Mouse (Mus musculus) heart, postnatal 36 days (tissue): ENCODE measurements around the gene Polr1d. TPM values are rescaled to one million over a fixed set of nuclear protein-coding genes. Genes with fewer than 3 reads are reported as not detected.

Experiments
- DNase-seq, 2 experiments: peaks; one replicate each; pipeline ENCODE4 v3.0.0; 2021 to 2022
- intact Hi-C: fragments of 180-260 bp; cut with DNase I; formaldehyde crosslinking; loops from one replicate; pipeline ENCODE4 v1.15.1; 2025
- total RNA-seq, 2 experiments: library from RNA; stranded (reverse); gene quantifications; 2 replicates each; pipeline ENCODE4 v1.2.3; 2021

The Polr1d gene
- total RNA-seq, result 10 to 100 TPM; 69.4 to 72.8 TPM

DNA sequence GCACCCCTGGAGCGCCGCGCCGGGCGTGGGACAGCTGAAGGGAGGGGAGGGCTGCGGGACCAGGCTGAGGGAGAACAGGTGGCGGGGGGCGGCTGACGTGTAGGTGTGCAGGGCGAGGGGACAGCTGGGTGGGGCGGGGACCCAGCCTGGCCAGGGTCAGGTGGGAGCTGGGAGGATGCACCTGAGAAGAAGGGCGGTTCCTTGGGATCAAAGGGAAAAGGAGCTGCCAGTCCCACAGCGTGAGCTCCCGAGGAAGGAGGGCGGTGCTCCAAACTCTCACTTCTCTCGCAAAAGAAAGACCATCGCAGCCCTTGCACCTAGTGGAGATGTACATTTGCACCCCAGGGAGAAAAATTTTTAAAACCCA lies at the start of gene Polr1d:
Gene Polr1d, plus strand, starts transcription at position 252 of the 367 bp plus-strand sequence.
- DNase-seq, result no peak
- intact Hi-C loops, result loop anchor here (2.0 to 10.0 kb wide), 3 partner anchors 40 to 232 kb away; partner anchors contain the start of genes Gtf3a and Rasl11a

GRCm38 (mm10) chr5:147031281-147031680 lies 45.6 kb upstream of the Polr1d start:
- DNase-seq, result no peak
- intact Hi-C loops, result no loop called here

DNA sequence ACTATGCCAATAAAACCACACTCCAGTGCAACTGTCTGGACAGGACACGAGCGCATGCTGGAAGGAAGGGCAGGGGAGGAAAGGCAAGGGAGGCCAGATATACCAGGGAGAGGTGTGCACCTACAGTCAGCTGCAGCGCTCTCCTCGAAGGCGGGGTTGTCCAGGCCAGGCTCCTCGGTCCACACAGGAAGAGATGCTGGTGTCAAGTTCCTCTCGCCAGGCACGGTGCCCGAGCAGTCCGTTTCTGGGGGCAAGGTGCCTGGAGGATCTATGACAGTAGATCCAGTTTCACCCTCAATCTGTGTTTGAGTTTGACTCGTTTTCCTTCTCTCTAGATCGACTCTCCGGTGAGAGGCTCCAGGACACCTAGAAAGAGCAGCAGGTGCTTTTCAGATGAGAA lies 43.7 kb upstream of the Polr1d start:
- intact Hi-C loops, result no loop called here
- DNase-seq, result no peak

DNA sequence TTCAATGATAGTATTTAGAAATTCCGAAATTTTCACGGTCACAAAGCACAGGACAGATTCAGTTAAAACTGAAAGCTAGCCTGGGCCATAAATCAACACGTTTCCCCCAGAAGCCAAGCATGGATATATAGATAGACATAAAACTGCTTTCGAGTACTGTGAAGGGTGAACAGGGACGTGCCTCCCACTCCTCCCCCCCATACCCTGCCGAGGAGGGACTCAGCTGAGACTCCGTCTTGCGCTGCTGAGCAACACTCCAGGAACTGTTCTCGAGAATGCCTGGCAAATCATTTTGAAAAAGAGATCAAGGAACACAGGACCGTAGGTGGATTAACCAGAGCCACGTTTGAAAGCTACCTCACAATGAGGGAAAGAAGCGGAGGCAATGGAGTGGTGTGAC lies 42.6 kb upstream of the Polr1d start:
- DNase-seq, result no peak
- intact Hi-C loops, result no loop called here

DNA sequence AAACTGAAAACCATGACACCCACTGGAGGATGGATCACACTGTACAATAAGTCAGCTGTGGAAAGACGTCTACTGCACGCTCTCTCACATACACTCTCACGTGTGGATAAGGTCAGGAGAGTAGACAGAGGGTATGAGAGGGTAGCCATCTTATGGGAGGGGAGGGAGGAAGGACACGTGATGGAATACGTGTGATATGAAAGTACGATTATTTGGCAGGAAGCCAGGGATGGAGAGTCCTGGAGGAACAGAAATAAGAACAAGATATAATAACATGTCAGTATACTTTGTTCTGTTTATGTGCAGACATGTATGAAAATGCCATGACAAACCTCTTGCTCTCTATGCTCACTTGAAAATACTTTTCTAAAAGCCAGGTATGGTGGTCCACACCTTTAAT lies 41.5 kb upstream of the Polr1d start:
- intact Hi-C loops, result no loop called here
- DNase-seq, result no peak

DNA sequence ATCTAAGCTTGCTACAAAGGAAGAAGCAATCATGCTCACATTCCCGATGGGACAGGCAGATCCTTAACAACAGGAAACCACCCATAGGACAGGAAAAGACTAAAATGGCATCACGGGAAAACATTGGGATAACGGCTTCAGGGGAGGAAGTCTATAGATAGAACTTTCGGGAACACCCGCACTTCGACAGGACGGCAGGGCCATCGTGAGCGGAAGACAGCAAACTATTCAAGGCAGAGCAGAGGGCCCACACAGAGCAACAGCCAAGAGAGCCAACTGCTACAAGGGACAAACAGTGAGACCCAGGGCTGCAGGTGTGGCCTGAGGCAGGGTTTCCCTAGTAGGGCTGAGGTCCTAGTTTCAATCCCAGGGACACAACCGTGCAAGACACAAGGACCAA lies 40.8 kb upstream of the Polr1d start:
- DNase-seq, result peak; percentile 38 to 46

DNA sequence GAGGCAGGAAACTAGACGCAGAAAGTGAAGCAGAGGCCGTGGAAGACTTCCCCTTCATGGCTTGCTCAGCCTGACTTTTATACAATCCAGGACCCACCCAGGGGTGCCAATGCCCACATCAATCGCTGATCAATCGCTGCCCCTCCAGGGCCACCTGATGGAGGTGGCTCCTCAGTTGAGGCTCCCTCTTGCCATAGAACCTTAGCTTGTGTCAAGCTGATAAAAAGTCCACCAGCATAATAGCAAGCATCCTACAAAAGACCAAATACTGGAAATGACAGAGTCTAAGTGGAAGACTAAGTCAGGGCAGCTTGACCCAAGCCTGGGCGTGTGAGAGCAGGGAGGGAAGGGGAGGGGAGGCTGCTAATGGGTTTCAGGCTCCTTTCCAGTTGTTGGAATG lies 40.2 kb upstream of the Polr1d start:
- no peak for DNase-seq
- intact Hi-C loops, result loop anchor here (2.0 kb wide), 1 partner anchor 40 kb away; the partner anchor contains the start of genes Lnx2 and Polr1d

More for the DNA sequence above, 40.8 kb upstream of the Polr1d start:
- intact Hi-C loops, result loop anchor here (2.0 kb wide), 1 partner anchor 41 kb away; the partner anchor contains the start of genes Lnx2 and Polr1d

- no peak for DNase-seq
- intact Hi-C loops, result loop anchor here (2.0 kb wide), 1 partner anchor 39 kb away; the partner anchor contains the start of genes Lnx2 and Polr1d
These were observed 39.2 kb upstream of the Polr1d start for GRCm38 (mm10) chr5:147037601-147038000.

GRCm38 (mm10) chr5:147039394-147039793 lies 37.5 kb upstream of the Polr1d start:
- intact Hi-C loops, result no loop called here
- no peak for DNase-seq

DNA sequence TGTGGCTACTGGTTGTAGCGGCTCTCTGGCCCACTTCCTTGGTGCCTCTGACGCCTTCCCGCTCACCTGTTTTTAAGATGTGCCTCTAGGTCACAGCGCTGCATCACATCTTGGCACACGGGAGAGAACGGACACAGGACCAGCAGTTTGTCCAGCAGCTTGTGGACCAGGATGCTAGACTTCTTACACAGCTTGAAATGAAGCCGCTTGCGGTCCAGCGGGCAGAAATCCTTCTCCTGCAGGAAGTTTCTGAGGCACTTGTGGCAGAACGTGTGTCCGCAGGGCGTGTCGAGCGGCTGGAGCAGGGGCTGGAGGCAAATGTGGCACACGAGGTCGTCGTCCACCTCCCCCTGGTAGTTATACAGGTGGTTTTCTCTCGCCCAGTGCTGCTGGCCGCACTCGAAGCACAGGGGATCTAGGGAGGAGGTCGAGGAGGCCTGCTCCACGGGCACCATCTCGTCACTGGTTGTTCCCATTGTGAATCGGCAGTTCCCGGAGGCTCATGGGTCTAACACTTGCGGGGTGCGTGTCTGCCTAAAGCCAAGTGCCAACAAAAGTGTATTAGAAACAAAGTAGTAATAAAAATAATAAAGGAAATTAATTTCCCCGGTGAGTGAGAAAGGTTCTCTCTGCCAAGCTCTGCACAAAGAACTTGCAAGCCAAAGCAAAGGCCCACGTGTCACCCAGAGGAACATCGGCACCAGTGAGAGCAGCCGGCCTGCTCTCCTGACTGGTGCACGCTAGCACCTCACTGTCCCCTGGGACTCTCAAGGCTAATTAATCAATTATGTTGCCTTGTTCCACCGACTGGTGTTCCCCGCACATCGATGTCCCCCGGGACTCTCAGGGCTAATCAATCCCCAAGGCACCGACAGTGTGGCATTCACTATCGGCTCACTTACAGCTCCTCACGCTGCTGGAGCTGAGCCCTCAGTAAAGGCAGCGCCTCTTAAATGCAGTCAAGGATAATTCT lies 34.6 kb upstream of the Polr1d start:
- DNase-seq, result no peak
- intact Hi-C loops, result no loop called here

DNA sequence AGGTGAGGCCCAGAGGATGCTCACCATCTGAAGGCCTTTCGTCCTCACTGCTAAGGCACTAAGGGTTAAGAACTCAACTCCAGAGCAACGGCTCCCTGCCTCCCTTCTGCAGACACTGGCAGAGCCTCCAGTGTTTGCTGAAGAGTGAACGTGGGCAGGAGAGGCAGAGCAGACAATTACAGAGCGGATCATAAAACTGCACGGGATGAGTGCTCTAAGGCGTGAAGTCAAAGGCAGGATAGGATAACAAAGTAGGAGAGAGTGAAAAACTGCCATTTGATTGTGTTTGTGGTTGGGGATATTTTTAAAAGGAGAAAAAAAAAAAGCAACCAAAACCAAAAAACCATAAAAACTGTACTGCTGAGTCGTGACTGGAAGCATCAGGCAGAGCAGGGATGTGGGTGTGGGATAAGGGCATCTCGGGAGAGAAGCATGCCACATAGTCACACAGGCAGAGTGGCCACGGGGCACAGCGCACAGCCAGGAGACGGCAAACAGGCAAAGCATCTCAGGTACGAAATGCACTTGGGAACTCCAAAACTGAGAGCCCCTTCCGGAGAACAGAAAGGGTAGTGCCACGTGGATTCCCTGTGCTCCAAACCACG lies 33.5 kb upstream of the Polr1d start:
- DNase-seq, result no peak
- intact Hi-C loops, result no loop called here

DNA sequence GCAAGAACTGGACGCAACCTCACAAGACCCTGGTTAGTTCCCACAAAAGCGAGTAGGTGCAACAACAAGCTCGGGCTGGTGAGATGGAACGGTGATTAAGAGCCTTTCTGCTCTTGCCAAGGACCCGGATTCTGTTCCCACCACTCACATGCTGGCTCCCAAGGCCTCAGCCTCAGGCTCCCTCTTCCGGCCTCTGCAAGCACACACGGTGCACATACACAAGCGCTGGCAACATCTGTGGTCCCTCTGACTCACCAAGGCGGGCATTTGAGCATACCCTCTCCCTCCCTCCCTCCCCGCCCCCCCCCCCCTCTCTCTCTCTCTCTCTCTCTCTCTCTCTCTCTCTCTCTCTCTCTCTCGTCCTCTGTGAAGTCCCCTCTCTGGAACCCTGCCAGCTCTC lies 31.5 kb upstream of the Polr1d start:
- DNase-seq, result no peak
- intact Hi-C loops, result no loop called here

- intact Hi-C loops, result no loop called here
- no peak for DNase-seq
These were observed 30.9 kb upstream of the Polr1d start for GRCm38 (mm10) chr5:147045929-147046328.

DNA sequence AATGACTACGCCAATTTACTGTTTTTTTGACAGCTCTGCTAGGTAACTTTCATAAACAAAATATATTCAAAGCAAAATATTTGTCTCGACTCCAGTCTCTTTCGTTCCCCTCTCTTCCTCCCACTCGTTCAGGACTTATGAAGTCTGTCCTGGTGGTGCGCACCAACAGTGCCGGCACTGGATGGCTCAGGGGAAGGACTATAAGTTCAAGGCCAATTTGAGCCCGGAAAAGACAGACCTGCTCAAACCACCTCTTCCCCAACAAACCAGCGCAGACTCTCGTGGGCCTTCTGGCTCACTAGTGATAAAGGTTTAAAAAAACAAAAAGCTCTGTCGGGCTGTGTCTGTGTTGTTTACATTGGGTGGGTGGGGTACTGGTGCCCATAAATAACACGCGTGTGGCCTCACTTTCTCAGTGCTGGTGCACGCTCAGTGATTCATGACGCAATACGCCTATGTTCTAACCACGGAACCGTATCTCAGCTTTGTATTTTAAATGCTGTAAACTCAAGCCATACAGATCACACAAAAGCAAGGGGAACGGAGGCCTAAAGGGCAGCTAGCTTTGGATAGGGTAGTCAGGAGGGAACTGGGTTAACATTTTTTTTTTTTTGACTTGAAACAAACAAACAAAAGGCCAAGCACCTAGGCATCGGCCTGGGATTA lies 27.2 kb upstream of the Polr1d start:
- intact Hi-C loops, result no loop called here

DNA sequence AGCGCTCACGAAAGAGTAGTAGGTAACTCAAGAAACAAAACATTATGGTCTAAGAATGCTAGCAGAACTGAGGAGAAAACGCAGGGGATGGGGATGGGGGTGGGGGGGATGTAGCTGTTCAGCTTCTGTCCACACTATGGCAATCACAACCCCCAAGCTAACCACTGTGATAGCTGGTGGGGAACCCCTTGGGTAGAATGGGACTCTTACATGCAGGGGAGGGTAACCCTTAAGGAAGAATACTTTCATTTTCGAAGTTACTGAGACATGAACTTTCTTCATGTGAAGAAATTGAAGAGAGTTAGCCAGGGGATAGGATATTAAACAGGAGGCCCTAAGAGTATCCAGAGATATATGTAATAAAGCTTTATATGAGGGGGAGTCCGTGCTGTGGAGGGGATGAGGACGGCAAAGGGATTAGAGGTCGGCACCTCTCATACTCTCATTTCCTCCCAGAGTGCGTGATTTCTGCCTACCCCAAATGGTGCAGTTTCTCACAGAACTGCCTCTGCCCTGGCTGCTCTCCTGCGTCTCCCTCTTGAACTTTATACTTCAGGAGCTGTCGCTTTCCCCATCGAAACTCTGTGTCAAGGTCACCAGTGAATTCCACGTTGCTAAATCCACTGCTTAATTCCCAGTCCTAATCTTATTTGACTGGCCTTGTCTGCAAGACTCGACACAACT lies 25.9 kb upstream of the Polr1d start:
- intact Hi-C loops, result no loop called here
- no peak for DNase-seq

More for the DNA sequence above, 27.2 kb upstream of the Polr1d start:
- DNase-seq, result no peak

DNA sequence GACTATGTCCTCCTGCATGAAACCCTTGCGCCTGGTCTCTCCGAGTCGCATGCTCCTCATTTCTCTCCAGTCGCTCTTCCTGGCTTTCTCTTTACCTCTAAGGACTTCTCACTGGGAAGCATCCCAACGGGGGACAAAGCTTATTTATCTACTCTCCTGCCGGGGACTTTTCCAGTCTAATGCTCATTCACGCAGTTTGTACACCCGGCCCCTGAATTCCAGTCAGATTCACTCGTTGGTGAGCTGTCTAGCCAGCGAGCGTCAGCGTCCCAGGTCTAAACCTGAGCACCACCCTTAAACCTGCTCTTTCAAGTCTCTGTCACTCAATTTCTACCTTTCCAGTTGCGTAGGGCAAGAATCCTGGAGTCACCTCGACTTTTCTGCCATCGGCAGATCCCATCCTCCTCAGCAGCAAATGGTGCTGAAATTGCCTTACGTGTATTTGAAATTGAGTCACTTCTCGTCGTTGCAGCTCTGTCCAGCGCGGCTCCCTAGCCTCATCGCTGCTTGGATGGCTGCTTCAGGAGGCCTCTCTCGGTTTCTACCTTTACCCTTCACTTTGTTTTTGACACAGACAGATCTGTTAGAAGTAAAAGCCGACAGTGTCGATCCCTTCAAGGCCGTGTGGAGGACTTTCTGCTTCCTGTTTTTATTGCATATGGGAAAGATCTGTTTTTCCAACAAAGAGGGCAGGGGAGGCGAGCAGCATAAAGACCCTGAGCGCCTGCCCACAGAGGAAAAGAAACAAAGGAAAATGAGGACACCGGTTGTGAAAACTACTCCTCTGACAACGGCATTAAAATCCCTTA lies 25.1 kb upstream of the Polr1d start:
- DNase-seq, result no peak
- intact Hi-C loops, result no loop called here

GRCm38 (mm10) chr5:147052309-147052558 lies 24.6 kb upstream of the Polr1d start:
- intact Hi-C loops, result no loop called here
- DNase-seq, result no peak

DNA sequence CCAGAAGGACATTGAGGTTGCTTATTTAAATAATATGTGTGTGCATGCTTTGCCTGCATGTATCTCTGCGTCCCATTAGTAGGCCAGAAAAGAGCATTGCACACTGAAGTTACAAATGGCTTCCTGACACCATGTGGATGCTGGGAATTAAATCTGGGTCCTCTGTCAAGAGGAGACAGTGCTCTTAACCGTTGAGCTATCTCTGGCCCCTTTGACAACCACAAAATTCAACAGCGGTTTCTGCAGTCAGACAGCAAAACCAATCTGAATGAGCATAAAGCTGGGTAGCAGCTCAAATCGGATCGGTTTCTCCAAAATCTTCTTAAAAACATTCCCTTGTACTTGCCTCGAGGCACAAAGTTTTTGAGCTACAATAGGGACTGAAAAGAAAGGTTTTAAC lies 23.8 kb upstream of the Polr1d start:
- intact Hi-C loops, result no loop called here
- no peak for DNase-seq

GRCm38 (mm10) chr5:147053481-147053880 lies 23.4 kb upstream of the Polr1d start:
- no peak for DNase-seq
- intact Hi-C loops, result no loop called here

DNA sequence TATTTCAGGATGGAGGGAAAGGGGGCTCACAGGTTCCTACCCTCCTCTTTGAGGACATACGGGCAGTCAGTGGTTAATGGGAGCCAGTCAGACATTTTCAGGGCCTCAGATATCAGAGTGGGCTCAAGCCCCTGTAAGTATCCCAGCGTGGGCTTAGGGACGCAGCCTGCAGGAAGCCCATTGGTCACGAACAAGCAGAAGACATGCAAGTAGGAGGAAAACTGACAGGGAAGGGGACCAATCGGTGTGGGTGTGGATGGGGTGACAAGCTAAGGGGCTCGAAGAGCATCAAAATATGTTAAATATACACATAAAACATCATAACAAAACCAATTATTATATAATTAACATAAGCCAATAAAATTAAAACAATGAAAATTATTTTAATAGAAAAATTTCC lies 22.5 kb upstream of the Polr1d start:
- DNase-seq, result no peak
- intact Hi-C loops, result no loop called here
